Mouse (Mus musculus) lung, embryonic 15.5 days (tissue): ENCODE measurements around the gene Soat1. TPM values are rescaled to one million over a fixed set of nuclear protein-coding genes. Genes with fewer than 3 reads are reported as not detected.
A peak's percentile ranks its signal among the peaks of the same experiment; 100 is the strongest.

Experiments
- ATAC-seq: fragments of 200-750 bp; cut with Nextera tagmentation; 2 replicates; pipeline ENCODE4 v1.8.0; 2017; ENCODE audit warnings: moderate number of reproducible peaks, borderline replicate concordance; ENCODE audit not compliant: low FRiP score, low TSS enrichment; ENCODE audit errors: extremely low read depth
- H3K27ac ChIP-seq: fragments of 300-500 bp; sonication (generic); 2 replicates; pipeline ENCODE4 v1.5.1; 2015; ENCODE audit warnings: moderate library complexity, mild to moderate bottlenecking, inconsistent platforms
- H3K27me3 ChIP-seq: fragments of 300-500 bp; sonication (generic); 2 replicates; pipeline ENCODE4 v1.6.1; 2015; ENCODE audit warnings: inconsistent platforms
- H3K36me3 ChIP-seq: fragments of 300-500 bp; sonication (generic); 2 replicates; pipeline ENCODE4 v1.6.1; 2015; ENCODE audit warnings: inconsistent platforms
- H3K4me1 ChIP-seq: fragments of 300-500 bp; sonication (generic); 2 replicates; pipeline ENCODE4 v1.6.1; 2015; ENCODE audit warnings: inconsistent platforms
- H3K4me2 ChIP-seq: fragments of 300-500 bp; sonication (generic); 2 replicates; pipeline ENCODE4 v1.6.1; 2015; ENCODE audit warnings: inconsistent platforms, mild to moderate bottlenecking, moderate library complexity
- H3K4me3 ChIP-seq: fragments of 300-500 bp; sonication (generic); 2 replicates; pipeline ENCODE4 v1.5.1; 2015; ENCODE audit warnings: mild to moderate bottlenecking, inconsistent platforms
- H3K9ac ChIP-seq: fragments of 300-500 bp; sonication (generic); 2 replicates; pipeline ENCODE4 v1.6.1; 2015; ENCODE audit warnings: inconsistent platforms
- H3K9me3 ChIP-seq: fragments of 300-500 bp; sonication (generic); 2 replicates; pipeline ENCODE4 v1.6.1; 2016; ENCODE audit warnings: inconsistent platforms
- WGBS: fragments of 180-500 bp; shearing (Covaris S2); methylation state at CpG from one replicate; pipeline ENCODE4 v1.1.7; 2015; 5-methylcytosine and 5-hydroxymethylcytosine counted together
- polyA plus RNA-seq: library from polyadenylated mRNA; unstranded; fragments of >200 nt; fragmentation: Nextera tagmentation; extraction: Ambion mirVana; gene quantifications from 2 replicates; pipeline ENCODE4 v1.2.1, GENCODE M21; 2015

Gene Soat1
- polyA plus RNA-seq, 1 experiment from 2014 or later: 37.0 TPM

- Histone ChIP-seq H3K9ac (no peak overlapping the region), H3K27me3 (no peaks in the 10 kb centered on the region), H3K4me3 (no peak overlapping the region), H3K9me3 (no peaks in the 10 kb centered on the region), H3K36me3 (peaks cover 15% of the 10 kb centered on the region), H3K4me1 (peaks cover 28% of the 10 kb centered on the region), H3K27ac (no peak overlapping the region), H3K4me2 (no peak overlapping the region)
- WGBS: 76% methylated on average over 8 of the region's 8 CpGs
- no peak for ATAC-seq
These were observed 9.9 kb downstream of the Soat1 start for GRCm38 (mm10) chr1:156463981-156464853.

GRCm38 (mm10) chr1:156462273-156462991 is 11.7 kb downstream of the Soat1 start:
- H3K4me3 ChIP-seq: no peak overlapping the region
- no peak overlapping the region for H3K4me2 ChIP-seq
- H3K27ac ChIP-seq: no peak overlapping the region; the same call in 1 of the 2 replicates
- peaks cover 28% of the 10 kb centered on the region for H3K4me1 ChIP-seq
- 46% methylated on average over 12 of the region's 12 CpGs for WGBS
- H3K27me3 ChIP-seq: no peaks in the 10 kb centered on the region
- no peak for ATAC-seq
- no peak overlapping the region for H3K9ac ChIP-seq
- no peaks in the 10 kb centered on the region for H3K9me3 ChIP-seq
- H3K36me3 ChIP-seq: peaks cover 15% of the 10 kb centered on the region

GRCm38 (mm10) chr1:156461036-156461435 is 13.1 kb downstream of the Soat1 start:
- Histone ChIP-seq H3K4me2 (no peak overlapping the region), H3K4me1 (peaks cover 28% of the 10 kb centered on the region), H3K4me3 (no peak overlapping the region), H3K27ac (no peak overlapping the region), H3K27me3 (no peaks in the 10 kb centered on the region), H3K9ac (no peak overlapping the region), H3K36me3 (peaks cover 7% of the 10 kb centered on the region), H3K9me3 (no peaks in the 10 kb centered on the region)
- WGBS: 80% methylated on average over 6 of the region's 6 CpGs
- no peak for ATAC-seq

GRCm38 (mm10) chr1:156460216-156460615 is 13.9 kb downstream of the Soat1 start:
- no peak overlapping the region for H3K4me3 ChIP-seq
- 91% methylated on average over 4 of the region's 4 CpGs for WGBS
- H3K9ac ChIP-seq: no peak overlapping the region
- no peak overlapping the region for H3K4me2 ChIP-seq
- H3K4me1 ChIP-seq: peaks cover 28% of the 10 kb centered on the region
- no peaks in the 10 kb centered on the region; the same call in 1 of the 2 replicates for H3K36me3 ChIP-seq
- H3K27me3 ChIP-seq: no peaks in the 10 kb centered on the region
- H3K27ac ChIP-seq: no peak overlapping the region
- no peak for ATAC-seq
- no peaks in the 10 kb centered on the region for H3K9me3 ChIP-seq

- Histone ChIP-seq H3K9ac (no peak overlapping the region), H3K27me3 (no peaks in the 10 kb centered on the region), H3K36me3 (no peaks in the 10 kb centered on the region; the same call in 1 of the 2 replicates), H3K27ac (no peak overlapping the region), H3K4me2 (no peak overlapping the region), H3K9me3 (no peaks in the 10 kb centered on the region), H3K4me1 (peaks cover 23% of the 10 kb centered on the region), H3K4me3 (no peak overlapping the region)
- ATAC-seq: no peak; the same call in 1 of the 2 replicates
- WGBS: 63% methylated on average over 3 of the region's 3 CpGs
These were observed 14.4 kb downstream of the Soat1 start for GRCm38 (mm10) chr1:156459690-156460089.

- peaks cover 16% of the 10 kb centered on the region for H3K4me1 ChIP-seq
- H3K27ac ChIP-seq: peak overlapping the region; percentile 43
- H3K27me3 ChIP-seq: no peaks in the 10 kb centered on the region
- no peak overlapping the region for H3K9ac ChIP-seq
- ATAC-seq: no peak
- no peaks in the 10 kb centered on the region for H3K9me3 ChIP-seq
- no peaks in the 10 kb centered on the region; the same call in 1 of the 2 replicates for H3K36me3 ChIP-seq
- no peak overlapping the region for H3K4me3 ChIP-seq
- no peak overlapping the region for H3K4me2 ChIP-seq
- WGBS: 36% methylated on average over 8 of the region's 8 CpGs
These were observed 15.6 kb downstream of the Soat1 start for GRCm38 (mm10) chr1:156458391-156459060.

GRCm38 (mm10) chr1:156455005-156455758 is 18.9 kb downstream of the Soat1 start:
- Histone ChIP-seq H3K4me2 (no peak overlapping the region), H3K9ac (no peak overlapping the region), H3K27me3 (no peaks in the 10 kb centered on the region), H3K9me3 (no peaks in the 10 kb centered on the region), H3K4me1 (peaks cover 15% of the 10 kb centered on the region), H3K27ac (no peak overlapping the region), H3K36me3 (no peaks in the 10 kb centered on the region; the same call in 1 of the 2 replicates), H3K4me3 (no peak overlapping the region)
- 94% methylated on average over 2 of the region's 2 CpGs for WGBS
- ATAC-seq: no peak

- H3K27ac ChIP-seq: no peak overlapping the region
- no peaks in the 10 kb centered on the region for H3K27me3 ChIP-seq
- WGBS: 48% methylated on average over 7 of the region's 7 CpGs
These were observed 19.7 kb downstream of the Soat1 start for GRCm38 (mm10) chr1:156454384-156454783.

GRCm38 (mm10) chr1:156453876-156454275 is 20.3 kb downstream of the Soat1 start:
- no peaks in the 10 kb centered on the region; the same call in 1 of the 2 replicates for H3K36me3 ChIP-seq
- H3K27ac ChIP-seq: no peak overlapping the region
- H3K9me3 ChIP-seq: no peaks in the 10 kb centered on the region
- WGBS: 52% methylated on average over 10 of the region's 10 CpGs
- H3K9ac ChIP-seq: no peak overlapping the region
- no peaks in the 10 kb centered on the region for H3K27me3 ChIP-seq
- ATAC-seq: no peak
- no peak overlapping the region for H3K4me3 ChIP-seq
- peaks cover 8% of the 10 kb centered on the region; the same call in 1 of the 2 replicates for H3K4me1 ChIP-seq
- no peak overlapping the region for H3K4me2 ChIP-seq

More at GRCm38 (mm10) chr1:156454384-156454783, 19.7 kb downstream of the Soat1 start:
- Histone ChIP-seq H3K36me3 (no peaks in the 10 kb centered on the region; the same call in 1 of the 2 replicates), H3K4me1 (peaks cover 8% of the 10 kb centered on the region; the same call in 1 of the 2 replicates), H3K4me3 (no peak overlapping the region), H3K9me3 (no peaks in the 10 kb centered on the region), H3K4me2 (no peak overlapping the region), H3K9ac (no peak overlapping the region)
- no peak for ATAC-seq

GRCm38 (mm10) chr1:156450478-156450877 is 23.7 kb downstream of the Soat1 start:
- WGBS: 42% methylated on average over 4 of the region's 4 CpGs
- no peak overlapping the region for H3K27ac ChIP-seq
- H3K27me3 ChIP-seq: no peaks in the 10 kb centered on the region
- H3K9ac ChIP-seq: no peak overlapping the region
- no peak overlapping the region for H3K4me3 ChIP-seq
- no peaks in the 10 kb centered on the region for H3K9me3 ChIP-seq
- no peak overlapping the region for H3K4me2 ChIP-seq
- no peaks in the 10 kb centered on the region for H3K36me3 ChIP-seq
- ATAC-seq: peak; percentile 59; the same call in 1 of the 2 replicates
- no peaks in the 10 kb centered on the region for H3K4me1 ChIP-seq

GRCm38 (mm10) chr1:156449691-156450090 is 24.4 kb downstream of the Soat1 start:
- H3K36me3 ChIP-seq: no peaks in the 10 kb centered on the region
- no peak overlapping the region for H3K4me2 ChIP-seq
- H3K4me3 ChIP-seq: no peak overlapping the region
- WGBS: 57% methylated on average over 17 of the region's 17 CpGs
- no peaks in the 10 kb centered on the region for H3K4me1 ChIP-seq
- H3K27me3 ChIP-seq: no peaks in the 10 kb centered on the region
- no peak overlapping the region for H3K9ac ChIP-seq
- no peak for ATAC-seq
- H3K27ac ChIP-seq: no peak overlapping the region
- H3K9me3 ChIP-seq: no peaks in the 10 kb centered on the region
